14 mouse cellular contexts compared by ENCODE assay signal in genomic region chr17:84937220-84937619, GRCm38 (mm10).
"Had no signal": no experiment of that assay in that cellular context is flagged by ENCODE, and none has a peak within 500 bp of the region (broad histone marks: within the 10 kb centered on the region; RNA-seq: fewer than 3 reads in every experiment).

No protein-coding gene starts in this region.

- H3K27ac ChIP-seq: intestine, embryonic 15.5 days; macrophage; neural tube, embryonic 13.5 days had no signal

- H3K9me3 ChIP-seq: intestine, embryonic 15.5 days had no signal

- H3K27me3 ChIP-seq: intestine, embryonic 15.5 days; limb, embryonic 12.5 days; neural tube, embryonic 13.5 days had no signal

- ATAC-seq: intestine, embryonic 15.5 days had no signal

- H3K9ac ChIP-seq: intestine, embryonic 15.5 days; limb, embryonic 12.5 days; neural tube, embryonic 13.5 days had no signal

- H3K36me3 ChIP-seq: intestine, embryonic 15.5 days; limb, embryonic 12.5 days; neural tube, embryonic 13.5 days had no signal

- H3K4me2 ChIP-seq: intestine, embryonic 15.5 days; neural tube, embryonic 13.5 days had no signal

- H3K4me1 ChIP-seq: intestine, embryonic 15.5 days; neural tube, embryonic 13.5 days had no signal

- H3K4me3 ChIP-seq: intestine, embryonic 15.5 days; left cerebral cortex, adult 2 months; limb, embryonic 12.5 days; neural tube, embryonic 13.5 days had no signal

- DNase-seq: kidney, adult 18-20 months; kidney, adult 9 months; kidney, postnatal 14 days; layer of hippocampus, postnatal 36 days; lung, adult 2 months; lung, postnatal 14 days; midbrain, embryonic 14.5 days; thymus, adult 18-20 months; thymus, postnatal 36 days had no signal
